Mouse (Mus musculus) spleen, postnatal 36 days (tissue): ENCODE measurements around the gene Csgalnact2.
A peak's percentile ranks its signal among the peaks of the same experiment; 100 is the strongest.

Experiments
- DNase-seq, 2 experiments: peaks; one replicate each; pipeline ENCODE4 v3.0.0; 2022; ENCODE audit warnings: low spot score in 2 of 2, mixed read lengths in 1 of 2

The Csgalnact2 gene

GRCm38 (mm10) chr6:118137148-118137547 lies 1.8 kb downstream of the Csgalnact2 start:
- peak in 1 of 2 experiments; percentile 24 for DNase-seq

- peak in 1 of 2 experiments; percentile 8 for DNase-seq
Observed at GRCm38 (mm10) chr6:118134461-118134860, 4.5 kb downstream of the Csgalnact2 start.

- no peak for DNase-seq
Observed at GRCm38 (mm10) chr6:118130022-118130421, 8.9 kb downstream of the Csgalnact2 start.

DNA sequence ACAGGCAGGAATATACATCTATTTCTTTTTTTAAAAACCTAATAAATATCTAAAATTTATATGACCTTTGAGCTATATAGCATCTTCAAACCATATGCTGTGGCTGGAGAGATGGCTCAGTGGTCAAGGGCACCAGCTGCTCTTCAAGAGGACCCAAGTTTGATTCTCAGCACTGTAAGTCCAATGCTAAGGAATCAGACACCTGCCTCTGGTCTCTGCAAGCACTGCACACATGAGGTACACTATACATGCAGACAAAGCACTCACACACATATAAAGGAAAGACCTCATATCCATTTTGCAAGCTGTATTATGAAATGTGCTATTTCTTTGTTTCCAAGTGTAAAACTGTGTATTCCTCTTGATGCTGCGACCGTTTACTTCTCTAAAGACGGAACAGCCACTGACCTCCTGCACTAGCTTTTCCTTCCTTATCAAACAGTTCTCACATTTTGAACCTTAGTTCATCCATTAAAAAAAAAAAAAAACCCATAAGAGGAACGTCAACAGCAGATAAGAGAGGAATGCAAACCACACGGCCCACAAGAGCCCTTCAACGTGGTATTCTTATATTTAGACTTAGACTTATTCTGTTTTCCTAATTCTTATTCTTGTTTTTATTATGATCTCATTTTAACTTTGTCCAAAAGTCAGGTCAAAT lies 11.0 kb downstream of the Csgalnact2 start:
- DNase-seq = no peak

DNA sequence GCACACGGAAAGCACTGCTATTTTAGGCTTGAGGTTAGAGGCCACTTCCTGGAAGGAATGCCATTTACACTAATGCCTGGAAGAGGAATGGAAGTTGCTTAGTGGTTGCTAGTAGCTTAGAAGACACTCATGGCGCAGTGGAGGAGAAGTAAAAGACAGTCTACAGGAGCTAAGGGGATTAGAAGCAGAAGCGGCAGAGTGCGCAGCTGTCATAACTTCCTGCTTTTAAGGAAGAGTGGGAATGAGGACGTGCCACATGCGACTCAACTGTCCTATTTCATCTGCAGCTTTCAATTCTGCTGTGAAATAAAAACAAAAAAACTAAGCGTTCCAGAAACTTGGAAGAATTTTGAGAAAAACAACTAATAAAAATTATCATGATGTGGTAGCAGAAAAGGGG lies 11.7 kb downstream of the Csgalnact2 start:
- DNase-seq = no peak

GRCm38 (mm10) chr6:118126577-118126976 lies 12.4 kb downstream of the Csgalnact2 start:
- no peak for DNase-seq

DNA sequence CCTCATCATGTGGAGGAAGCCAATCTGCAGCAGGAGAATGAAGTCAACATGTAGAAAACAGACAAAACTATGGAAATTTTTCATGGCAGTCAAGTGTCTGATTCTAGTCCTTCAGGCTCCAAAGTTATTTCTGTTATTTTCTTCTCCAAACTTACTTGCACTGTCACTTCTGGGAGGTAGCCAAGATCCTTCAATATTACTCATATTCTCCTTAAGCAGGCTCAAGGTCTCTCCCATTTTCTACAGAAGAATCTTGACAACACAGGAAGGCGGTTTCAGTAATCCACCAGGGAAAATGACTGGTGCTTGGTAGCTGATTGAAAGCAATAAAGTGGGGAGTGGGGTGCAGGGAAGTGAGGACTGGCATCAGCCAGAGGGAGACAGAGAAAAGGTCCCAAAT lies 16.2 kb downstream of the Csgalnact2 start:
- DNase-seq = no peak

DNA sequence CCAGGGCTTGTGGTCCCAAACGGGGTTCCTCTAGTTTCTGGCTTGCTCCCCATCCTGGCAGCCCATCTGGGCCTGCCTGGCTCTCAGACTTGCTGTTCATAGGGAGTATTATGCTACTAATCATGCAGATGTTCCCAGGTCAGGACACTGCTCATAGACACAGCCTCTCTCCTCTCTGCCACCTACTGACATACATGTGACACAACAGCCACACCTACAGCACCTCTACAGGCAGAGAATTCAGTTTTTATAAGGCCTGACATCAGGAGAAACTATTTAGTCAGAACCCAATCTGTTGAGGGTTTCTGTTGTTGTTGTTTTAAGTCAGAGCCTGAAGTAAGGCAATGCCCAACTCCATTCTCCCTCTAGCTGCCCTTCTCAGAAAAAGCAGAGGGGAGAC lies 27.1 kb downstream of the Csgalnact2 start:
- DNase-seq = no peak

- no peak for DNase-seq
Observed at GRCm38 (mm10) chr6:118099311-118099802, 39.6 kb downstream of the Csgalnact2 start.

DNA sequence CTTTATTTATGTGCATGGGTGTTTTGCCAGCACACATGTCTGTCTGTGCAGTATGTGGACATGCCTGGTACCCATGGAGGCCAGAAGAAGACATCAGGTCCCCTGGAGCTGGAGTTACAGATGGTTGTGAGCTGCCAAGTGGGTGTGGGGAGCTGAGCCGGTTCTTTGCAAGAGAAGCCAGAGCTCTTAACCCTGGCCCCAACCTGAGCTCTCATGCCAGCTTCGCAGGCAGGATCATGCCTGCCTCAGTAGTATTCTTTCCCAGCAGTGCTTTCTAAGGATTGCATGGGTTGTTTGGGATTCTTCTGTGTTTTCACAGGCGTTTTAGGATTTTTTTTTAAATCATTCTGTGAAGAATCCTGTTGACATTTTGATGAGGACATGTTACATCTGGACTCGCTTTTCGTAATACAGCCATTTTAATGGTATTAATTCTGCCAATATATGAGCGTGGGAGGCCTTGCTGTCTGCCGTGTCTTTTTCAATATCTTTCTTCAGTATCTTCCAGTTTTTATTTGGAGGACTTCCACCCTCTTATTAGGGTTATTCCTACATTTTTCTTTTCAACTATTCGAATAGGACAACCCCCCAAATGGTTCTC lies 41.1 kb downstream of the Csgalnact2 start:
- DNase-seq = no peak

GRCm38 (mm10) chr6:118090827-118091226 lies 48.1 kb downstream of the Csgalnact2 start:
- no peak for DNase-seq

DNA sequence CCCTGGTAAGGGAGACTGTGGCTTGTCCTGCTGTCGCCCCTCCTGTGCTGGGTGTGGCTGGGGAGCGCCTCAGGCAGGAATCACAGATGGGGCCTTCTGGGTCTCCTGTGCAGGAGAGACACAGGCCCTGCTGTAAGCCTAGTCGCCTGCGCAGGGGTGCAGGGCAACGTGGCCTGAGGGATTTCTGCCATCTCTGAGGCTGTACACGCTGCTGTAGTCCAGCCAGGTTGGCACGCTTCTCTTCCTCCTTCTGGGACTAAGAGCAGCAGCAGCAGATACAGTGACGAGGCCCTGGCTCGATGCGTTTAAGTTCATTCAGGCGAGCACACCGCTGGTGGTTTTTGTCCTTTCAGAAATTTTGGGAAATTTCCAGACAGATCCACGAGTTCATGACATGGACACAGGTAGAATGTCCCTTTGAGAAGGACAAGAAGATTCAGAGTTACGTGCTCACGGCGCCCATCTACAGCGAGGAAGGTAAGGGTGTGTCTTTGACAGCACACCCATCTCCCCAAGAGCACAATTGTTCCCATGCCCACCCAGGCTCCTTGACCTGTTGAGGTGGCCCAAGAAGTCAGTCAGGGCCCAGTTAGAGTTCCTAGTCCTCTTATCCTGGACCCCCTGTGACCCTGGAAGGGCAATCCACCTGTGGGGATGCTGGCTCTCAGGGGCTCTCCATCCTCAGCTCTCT lies 50.0 kb downstream of the Csgalnact2 start:
- DNase-seq = no peak

DNA sequence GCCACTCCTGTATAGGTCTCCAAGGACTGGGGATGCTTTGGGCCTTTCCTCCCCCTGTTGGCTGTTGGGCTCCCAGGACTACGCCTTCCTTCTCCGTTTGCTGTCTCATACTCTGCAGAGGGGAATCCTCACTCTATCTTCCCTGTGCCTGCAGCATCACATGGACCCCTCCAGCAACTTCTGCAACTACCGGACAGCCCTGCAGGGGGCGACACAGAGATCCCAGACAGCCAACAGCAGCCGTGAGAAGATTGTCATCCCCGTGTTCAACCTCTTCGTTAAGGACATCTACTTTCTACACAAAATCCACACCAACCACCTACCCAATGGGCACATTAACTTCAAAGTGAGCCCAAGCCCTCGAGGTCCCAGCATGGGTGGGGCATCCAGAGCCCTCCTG lies 51.0 kb downstream of the Csgalnact2 start:
- no peak for DNase-seq

GRCm38 (mm10) chr6:118084596-118084995 lies 54.3 kb downstream of the Csgalnact2 start:
- DNase-seq = no peak

DNA sequence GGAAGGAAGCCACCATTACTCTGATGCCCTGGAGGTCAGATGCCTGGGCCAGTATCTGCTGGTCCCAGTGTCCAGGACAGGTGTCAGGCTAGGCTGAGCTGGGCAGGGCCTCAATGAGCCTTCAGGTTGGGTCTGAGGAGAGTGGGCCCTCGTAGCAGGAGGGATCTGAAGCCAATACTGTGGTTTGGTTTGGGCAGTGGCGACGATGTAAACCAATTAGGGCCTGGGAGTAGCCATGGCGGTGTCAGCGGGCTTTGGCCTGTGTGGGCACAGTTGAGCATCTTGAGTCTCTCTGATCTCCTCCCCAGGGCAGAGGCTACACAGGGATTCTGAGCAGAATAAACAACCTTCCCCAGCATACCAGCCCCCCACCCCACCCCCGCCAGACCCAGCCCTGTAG lies 55.3 kb downstream of the Csgalnact2 start:
- DNase-seq = no peak

DNA sequence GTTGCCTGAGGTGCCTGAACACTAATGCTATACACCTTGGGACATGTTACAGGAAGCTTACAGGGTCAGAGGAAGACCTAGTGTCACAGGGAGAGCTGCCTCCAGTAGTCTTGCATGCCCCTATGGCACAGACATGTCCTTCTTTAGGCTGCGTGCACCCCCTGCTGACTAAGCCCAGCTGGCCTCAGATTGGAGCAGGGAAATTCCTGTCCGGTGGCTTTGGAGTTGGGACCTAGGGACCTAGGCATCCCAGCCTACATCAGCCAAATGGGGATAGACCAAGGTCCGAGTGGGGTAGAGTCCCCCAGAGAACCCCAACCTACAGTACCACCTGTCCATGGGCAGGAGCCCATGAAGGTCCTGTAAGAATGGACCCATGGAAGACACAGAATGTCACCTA lies 56.6 kb downstream of the Csgalnact2 start:
- no peak for DNase-seq

- no peak for DNase-seq
Observed at GRCm38 (mm10) chr6:118080711-118081110, 58.2 kb downstream of the Csgalnact2 start.

- no peak for DNase-seq
Observed at GRCm38 (mm10) chr6:118079762-118080465, 59.0 kb downstream of the Csgalnact2 start.

DNA sequence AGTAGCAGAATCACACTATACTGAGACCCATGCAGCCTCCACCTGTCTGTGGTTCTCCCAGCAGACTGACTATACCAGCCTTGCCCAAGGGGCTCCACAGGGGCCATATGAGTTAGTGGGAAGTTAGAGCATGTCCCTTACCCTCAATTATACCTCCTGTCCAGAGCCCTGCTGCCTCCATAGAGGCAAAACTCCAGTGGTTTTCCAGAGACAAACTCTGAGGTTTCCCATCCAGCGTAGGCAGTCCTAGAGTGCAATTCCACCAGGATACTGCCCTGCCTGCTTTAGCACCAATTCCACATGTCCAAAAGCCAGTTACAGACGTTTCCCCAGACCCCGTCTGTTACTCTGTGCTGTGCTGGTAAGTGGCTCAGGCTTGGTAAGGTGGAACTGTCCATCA lies 59.6 kb downstream of the Csgalnact2 start:
- DNase-seq = no peak

- no peak for DNase-seq
Observed at GRCm38 (mm10) chr6:118078751-118079150, 60.2 kb downstream of the Csgalnact2 start.

DNA sequence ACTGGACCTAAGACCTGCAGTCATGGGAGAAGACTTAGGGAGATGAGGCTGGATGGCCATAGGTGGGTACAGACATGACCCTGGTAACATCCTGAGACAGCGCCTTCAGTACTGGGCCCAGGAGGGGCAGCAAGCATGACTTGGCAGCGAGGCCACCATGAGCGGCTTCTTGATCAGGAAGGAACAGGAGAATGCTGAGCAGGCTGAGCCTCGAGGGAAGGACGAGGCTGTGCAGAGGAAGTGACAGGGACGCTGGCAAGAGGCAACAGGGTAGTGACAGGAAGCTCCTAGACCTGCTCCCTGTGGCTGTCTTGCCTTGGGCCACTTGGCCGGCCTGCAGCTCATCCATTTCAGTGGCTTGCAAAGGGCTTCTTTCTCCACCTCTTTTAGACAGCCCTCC lies 61.5 kb downstream of the Csgalnact2 start:
- DNase-seq = no peak

GRCm38 (mm10) chr6:118076748-118077147 lies 62.2 kb downstream of the Csgalnact2 start:
- DNase-seq = no peak
